Mouse (Mus musculus) heart, adult 8-10 months (tissue): Measurements from ENCODE around the gene Myo1e. TPM values are rescaled to one million over a fixed set of nuclear protein-coding genes. Genes with fewer than 3 reads are reported as not detected.

Source experiments
- DNase-seq: peaks from one replicate; pipeline ENCODE4 v3.0.0; 2022; ENCODE audit warnings: low spot score
- total RNA-seq, 4 experiments: library from RNA; stranded (reverse); gene quantifications; 2 replicates each; pipeline ENCODE4 v1.2.4; 2022

Myo1e gene
- total RNA-seq, 4 experiments from 2014 or later = 8.0 to 10.3 (median 9.1) TPM

GRCm38 (mm10) chr9:70220461-70221170, 13.5 kb downstream of the Myo1e start:
- DNase-seq = no peak

GRCm38 (mm10) chr9:70223142-70223541, 16.0 kb downstream of the Myo1e start:
- DNase-seq = no peak

- DNase-seq = peak; percentile 41
Observed at GRCm38 (mm10) chr9:70224046-70224445, 16.9 kb downstream of the Myo1e start.

GRCm38 (mm10) chr9:70226359-70226758, 19.2 kb downstream of the Myo1e start:
- DNase-seq = no peak

GRCm38 (mm10) chr9:70229823-70230222, 22.7 kb downstream of the Myo1e start:
- DNase-seq = no peak

DNA sequence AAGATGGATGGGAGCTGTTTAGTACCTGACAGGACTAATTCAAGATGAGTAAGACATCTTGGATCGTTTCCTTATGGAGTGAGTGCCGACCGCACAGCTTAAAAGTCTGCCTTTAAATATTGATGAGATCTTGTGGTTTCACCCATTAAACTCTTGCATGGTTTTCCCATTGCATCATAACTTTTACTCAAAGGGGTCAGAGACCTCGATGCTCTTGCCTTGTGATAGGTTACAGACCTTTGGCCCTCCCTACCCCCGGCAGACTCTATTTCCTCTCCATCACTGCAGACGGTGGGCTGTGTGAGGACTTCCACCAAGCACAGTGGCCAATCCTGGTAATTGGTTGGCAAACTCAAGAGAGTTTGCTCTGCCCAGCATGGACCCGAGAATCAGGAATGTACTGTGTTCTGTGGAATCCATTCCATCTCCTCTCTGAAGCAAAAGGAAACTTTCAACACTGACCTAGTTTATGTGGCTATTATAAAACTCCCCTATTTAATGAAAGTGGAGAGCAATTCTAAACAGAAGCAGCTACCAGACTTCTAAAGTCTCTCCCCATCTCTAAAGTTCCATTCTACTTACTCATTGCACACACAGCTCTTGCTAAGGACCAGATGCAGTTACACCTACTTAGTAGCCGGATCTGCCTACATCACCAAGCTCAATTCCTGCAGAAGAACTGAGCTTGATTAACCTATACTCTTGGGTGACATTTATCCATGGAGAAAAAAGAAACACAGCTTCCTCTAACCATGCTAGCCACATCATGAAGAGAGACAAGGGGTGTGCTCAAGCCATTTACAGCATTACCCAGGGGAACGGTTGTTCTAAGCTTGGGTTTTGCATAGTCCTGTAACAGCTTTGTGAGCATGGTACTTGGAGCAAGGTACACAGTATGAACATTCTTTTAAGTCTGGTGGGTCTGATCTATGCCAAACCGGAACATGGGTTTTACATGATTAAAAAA, 25.2 kb downstream of the Myo1e start:
- DNase-seq = no peak

GRCm38 (mm10) chr9:70237136-70237535, 30.0 kb downstream of the Myo1e start:
- no peak for DNase-seq

GRCm38 (mm10) chr9:70237561-70237960, 30.4 kb downstream of the Myo1e start:
- DNase-seq = no peak

GRCm38 (mm10) chr9:70238391-70238790, 31.2 kb downstream of the Myo1e start:
- DNase-seq = no peak

- DNase-seq = no peak
Observed at GRCm38 (mm10) chr9:70239229-70239628, 32.1 kb downstream of the Myo1e start.

- DNase-seq = no peak
Observed at GRCm38 (mm10) chr9:70240703-70241410, 33.7 kb downstream of the Myo1e start.

DNA sequence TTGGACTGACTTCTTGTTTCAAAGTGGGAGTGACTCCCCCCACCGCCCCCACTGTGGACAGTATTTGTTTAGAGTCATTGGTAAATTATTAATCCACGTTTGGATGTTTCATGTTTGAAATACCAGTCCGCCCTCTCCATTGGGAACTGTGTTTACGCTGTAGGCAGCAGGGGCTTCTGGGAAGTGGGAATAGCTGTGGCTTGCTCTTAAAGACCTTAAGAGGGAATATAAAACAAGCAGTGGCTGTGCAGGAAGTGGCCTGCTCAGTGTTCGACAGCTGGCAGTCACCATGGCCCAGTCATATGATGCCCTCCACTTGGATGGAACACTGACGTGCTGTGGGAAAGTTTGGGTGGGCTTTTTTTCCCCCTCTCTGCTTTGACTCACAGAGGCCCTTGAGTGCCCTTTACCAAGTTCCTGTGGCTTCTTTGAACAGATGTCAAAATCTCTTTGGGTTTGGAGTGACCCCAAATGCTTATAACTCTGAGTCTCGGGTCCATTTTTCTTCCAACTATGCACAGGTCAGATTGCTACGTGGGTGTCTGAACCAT, 34.3 kb downstream of the Myo1e start:
- no peak for DNase-seq

GRCm38 (mm10) chr9:70242112-70242862, 35.1 kb downstream of the Myo1e start:
- no peak for DNase-seq

DNA sequence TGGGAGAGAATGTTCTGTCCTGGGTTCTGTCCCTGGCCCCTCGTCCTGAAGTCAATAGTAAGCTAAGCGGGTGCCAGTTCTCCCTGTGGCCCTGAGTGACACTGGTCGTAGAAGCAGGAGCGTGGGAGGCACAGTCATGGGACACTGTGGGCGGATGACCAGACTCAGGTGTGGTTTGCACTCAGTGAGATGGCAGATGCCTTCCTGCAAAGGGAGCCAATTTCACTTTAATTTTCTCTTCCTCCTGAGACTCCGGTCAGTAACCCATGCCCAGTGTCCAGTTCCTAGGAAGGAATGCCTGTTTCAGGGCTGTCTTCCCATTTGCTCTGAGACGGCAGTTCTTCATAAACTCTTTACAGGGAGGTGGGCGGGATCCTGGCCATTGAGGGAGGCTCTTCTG, 36.1 kb downstream of the Myo1e start:
- DNase-seq = no peak

- DNase-seq = no peak
Observed at GRCm38 (mm10) chr9:70243708-70244107, 36.6 kb downstream of the Myo1e start.

DNA sequence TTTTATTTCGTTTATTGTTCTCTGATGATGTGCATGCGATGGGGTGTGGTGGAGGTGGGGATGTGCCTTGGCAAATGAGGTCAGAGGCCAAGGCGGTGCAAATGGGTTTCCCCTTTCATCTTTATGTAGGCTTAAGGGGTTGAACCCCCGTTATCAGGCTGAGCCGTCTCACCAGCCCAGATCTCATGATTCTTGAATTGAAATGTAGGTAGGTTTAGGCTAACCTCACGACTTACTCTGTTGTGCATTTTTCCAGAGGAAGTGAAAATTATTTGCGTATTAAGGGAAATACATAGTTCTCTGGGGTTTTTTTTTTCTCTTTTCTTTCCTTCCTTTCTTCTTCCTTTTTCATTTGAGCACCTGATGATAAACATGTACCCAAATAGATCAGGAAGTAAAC, 37.0 kb downstream of the Myo1e start:
- DNase-seq = no peak

- DNase-seq = no peak
Observed at GRCm38 (mm10) chr9:70245040-70245439, 37.9 kb downstream of the Myo1e start.

GRCm38 (mm10) chr9:70246427-70246826, 39.3 kb downstream of the Myo1e start:
- no peak for DNase-seq

DNA sequence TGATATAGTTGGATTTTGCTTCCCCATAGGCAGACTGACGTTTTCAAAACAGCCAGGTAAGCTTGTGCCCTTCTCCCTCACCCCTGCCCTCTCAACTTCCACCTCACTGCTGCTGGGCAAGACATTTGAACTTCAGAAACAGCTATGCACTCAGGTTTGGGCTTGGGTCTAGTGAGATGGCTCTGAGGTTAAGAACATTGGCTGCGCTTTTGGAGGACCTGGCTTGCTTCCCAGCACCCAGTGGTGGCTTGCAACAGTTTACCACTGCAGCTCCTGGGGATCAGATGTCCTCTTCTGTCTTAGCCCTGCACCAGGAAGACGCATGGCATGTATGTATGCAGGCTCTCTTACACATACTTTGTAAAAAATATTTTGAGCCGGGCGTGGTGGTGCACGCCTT, 40.9 kb downstream of the Myo1e start:
- no peak for DNase-seq

GRCm38 (mm10) chr9:70248826-70249225, 41.7 kb downstream of the Myo1e start:
- DNase-seq = no peak
